Mouse (Mus musculus) layer of hippocampus, adult 2 months (tissue): ENCODE data around the gene Pde12. TPM values are rescaled to one million over a fixed set of nuclear protein-coding genes. Genes with fewer than 3 reads are reported as not detected.
"Not testable (repeated sequence)": the region's sequence is repeated elsewhere in the genome, so short reads cannot be mapped to it uniquely, and the experiment has no call there.

ENCODE experiments used
- DNase-seq, 2 experiments: peaks; one replicate each; pipeline ENCODE4 v3.0.0; 2022; ENCODE audit warnings: low spot score in 2 of 2
- H3K27ac ChIP-seq: fragments of 200-600 bp; 2 replicates; pipeline ENCODE4 v1.8.1; 2022
- H3K4me3 ChIP-seq: fragments of 200-600 bp; 2 replicates; pipeline ENCODE4 v1.8.1; 2022; ENCODE audit warnings: mild to moderate bottlenecking
- CTCF ChIP-seq: fragments of 200-600 bp; conservative IDR thresholded peaks from 2 replicates; pipeline ENCODE4 v1.8.1; 2022; ENCODE audit warnings: antibody characterized with exemption, mild to moderate bottlenecking, moderate library complexity
- long read RNA-seq, 2 experiments: library from polyadenylated mRNA; stranded (forward); transcript quantifications; one replicate each; pipeline ENCODE4 v2.0.0; 2021; ENCODE audit warnings: borderline mapping rate in 2 of 2
- total RNA-seq, 2 experiments: library from RNA; stranded (reverse); gene quantifications; 2 replicates each; pipeline ENCODE4 v1.2.3; 2021

The Pde12 gene
- 1 to 10 TPM; 7.8 to 8.5 TPM for total RNA-seq
- long read RNA-seq, experiment 1, full-length matches to known transcripts = 24 of 25 reads
- long read RNA-seq, experiment 1, partial matches to known transcripts = 0 of 25 reads
- long read RNA-seq, experiment 1, other reads (novel, unspliced or antisense) = 1 of 25 reads
- long read RNA-seq, experiment 2, full-length matches to known transcripts = 23 of 23 reads
- long read RNA-seq, experiment 2, partial matches to known transcripts = 0 of 23 reads
- long read RNA-seq, experiment 2, other reads (novel, unspliced or antisense) = 0 of 23 reads

DNA sequence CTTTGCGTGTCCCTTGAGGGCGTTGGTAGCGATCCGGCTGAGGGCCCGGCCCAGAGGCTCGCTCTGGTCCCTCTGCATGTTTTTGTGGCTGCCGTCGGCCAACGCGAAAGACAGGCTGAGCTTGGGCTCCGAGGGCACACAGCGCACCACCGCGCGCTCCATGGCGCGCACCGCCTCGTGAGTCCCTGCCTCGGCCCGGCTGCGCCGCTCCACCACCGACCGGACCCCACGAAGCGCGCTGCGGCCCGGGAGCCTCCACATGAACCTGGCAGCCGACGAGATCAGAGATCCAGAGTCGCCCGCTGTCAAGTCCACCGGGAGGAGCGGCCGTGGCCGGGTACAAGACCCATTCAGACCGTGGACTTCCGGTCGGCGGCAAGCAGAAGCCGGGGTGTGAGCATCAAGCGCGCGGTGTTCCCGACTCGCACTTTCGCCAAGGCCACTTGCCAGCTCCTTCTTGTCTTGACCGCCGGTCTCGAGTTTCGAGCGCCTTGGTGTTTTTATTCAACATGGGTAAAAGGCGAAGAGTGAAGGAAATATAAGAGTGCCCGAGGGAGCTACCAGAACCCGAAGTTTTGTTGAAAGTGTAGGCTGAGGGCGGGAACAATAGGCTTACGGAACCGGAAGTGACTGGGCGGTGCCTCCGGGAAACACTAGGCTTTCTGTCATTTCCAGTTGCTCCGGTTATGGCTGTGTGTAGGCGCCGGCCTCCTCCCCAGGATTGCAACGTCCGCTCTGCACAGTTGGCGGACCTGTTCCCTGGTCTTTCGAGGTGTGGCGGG lies at the start of gene Pde12:
Gene Pde12, minus strand, starts transcription at position 592 of the 782 bp plus-strand sequence.
- no peak for TF ChIP-seq CTCF
- Histone ChIP-seq H3K4me3 (peak within 1 kb of the TSS; percentile 68), H3K27ac (peak within 1 kb of the TSS; percentile 96)
- peak; percentile 80 to 89 for DNase-seq

DNA sequence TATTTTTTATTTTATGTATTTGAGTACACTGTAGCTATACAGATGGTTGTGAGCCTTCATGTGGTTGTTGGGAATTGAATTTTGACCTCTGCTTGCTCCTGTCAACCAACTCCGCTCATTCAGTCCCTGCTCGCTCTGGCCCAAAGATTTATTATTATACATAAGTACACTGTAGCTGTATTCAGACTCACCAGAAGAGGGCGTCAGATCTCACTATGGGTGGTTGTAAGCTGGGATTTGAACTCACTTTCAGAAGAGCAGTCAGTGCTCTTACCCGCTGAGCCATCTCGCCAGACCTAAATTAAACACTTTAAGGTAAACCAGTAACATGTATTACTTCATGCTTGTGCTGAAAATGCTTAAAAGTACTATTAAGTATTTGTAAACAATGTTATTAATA lies 35.6 kb upstream of the Pde12 start:
- not testable (repeated sequence) for H3K4me3 ChIP-seq, DNase-seq, H3K27ac ChIP-seq

DNA sequence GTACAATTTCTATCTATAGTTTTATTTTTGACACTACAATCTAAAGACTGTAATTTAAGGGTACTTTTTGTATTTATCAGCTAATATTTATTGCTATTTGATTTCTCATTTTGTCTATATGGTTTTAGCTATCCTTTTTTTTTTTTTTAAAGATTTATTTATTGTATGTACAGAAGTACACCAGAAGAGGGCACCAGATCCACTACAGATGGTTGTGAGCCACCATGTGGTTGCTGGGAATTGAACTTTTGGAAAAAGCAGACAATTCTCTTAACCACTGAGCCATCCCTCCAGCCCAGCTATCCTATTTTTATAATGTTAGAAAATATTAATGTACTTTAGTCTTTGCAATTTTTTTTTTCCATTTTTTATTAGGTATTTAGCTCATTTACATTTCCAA lies 28.2 kb upstream of the Pde12 start:
- Histone ChIP-seq H3K27ac (no peak overlapping the region), H3K4me3 (no peak overlapping the region)
- DNase-seq = no peak
- peak; percentile 69 for TF ChIP-seq CTCF

DNA sequence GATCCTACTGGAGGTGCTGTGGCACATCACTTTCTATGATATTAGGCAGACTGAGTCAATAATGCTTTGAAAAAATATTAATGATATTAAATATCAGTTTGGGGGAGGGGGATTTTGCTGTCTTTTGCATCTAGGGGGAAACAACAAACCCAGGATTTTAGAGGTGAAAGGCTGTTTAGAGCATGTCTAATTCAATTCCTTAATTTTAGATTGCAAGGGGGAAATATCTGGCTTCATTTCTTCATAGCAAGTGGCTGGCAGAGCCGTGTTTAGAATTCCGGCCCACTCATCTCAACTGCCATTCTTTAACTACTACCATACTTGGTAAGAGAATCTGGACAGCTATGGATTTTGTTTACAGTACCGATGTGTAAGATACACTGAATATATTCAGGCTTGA lies 23.3 kb upstream of the Pde12 start, which contains the start of gene Dnah12:
Gene Dnah12, plus strand, starts transcription at position 301 of the 400 bp plus-strand sequence.
- H3K27ac ChIP-seq = no peak within 1 kb of the TSS
- no peak within 1 kb of the TSS for H3K4me3 ChIP-seq
- DNase-seq = no peak
- TF ChIP-seq CTCF = no peak

DNA sequence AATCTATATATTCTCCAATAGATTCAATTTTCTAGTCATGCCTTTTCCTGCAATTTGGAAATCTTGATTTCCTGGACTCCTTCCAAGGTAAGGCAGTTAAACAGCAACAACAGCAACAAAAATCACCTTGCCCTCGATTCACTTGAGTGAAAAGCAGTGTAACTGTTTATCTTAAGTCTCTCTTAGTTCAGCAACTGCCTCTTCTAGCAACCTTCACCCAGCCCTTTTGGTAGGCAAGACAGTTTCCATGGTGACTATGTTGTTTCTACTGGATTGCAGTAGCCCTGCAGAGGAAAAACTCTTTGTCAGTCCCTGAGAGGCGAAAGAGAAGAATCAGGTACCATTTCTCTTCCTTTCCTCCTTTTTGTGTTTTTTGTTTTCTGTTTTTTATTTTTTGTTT lies 21.7 kb upstream of the Pde12 start:
- Histone ChIP-seq H3K27ac (no peak overlapping the region), H3K4me3 (no peak overlapping the region)
- TF ChIP-seq CTCF = no peak
- DNase-seq = no peak

DNA sequence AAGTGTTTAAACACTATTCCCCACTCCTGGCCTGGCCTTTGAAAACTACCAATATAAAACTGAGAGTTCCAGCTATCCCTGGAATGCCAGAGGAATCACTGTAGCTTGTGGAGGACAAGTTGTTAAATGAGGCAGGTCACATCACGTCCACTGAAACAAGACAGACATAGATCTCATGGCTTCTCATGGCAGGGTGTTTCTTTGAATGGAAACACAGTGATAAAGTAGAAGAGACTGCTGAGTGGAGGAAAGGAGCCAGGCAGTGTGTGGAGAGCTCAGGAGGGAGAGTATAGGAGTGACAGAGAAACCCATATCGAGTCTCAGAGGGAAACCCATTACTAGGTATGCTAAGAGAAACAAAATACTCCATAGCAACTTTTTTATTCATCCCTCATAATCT lies 21.0 kb upstream of the Pde12 start:
- H3K27ac ChIP-seq = no peak overlapping the region
- DNase-seq = no peak
- TF ChIP-seq CTCF = no peak
- no peak overlapping the region for H3K4me3 ChIP-seq

DNA sequence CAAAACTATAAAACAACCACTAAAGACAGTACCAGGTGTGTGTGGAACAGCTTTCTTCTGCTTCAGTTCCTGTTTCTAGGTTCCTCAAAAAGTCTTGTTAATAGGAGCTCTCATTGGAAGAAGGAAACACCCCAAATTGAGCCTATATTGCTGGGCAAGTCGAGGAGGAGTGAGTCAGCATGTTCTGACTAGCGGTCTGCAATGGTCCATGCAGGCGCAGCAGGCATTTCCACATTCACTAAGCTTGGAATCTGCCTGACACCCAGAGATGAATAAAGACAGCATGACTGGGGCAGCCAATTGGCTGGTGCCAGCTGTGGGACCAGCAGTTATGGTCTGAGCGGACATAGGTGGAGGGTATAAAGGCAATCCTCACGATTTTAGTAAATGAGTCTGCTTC lies 6.1 kb upstream of the Pde12 start:
- H3K4me3 ChIP-seq = no peak overlapping the region
- DNase-seq = no peak
- no peak overlapping the region for H3K27ac ChIP-seq
- TF ChIP-seq CTCF = no peak

DNA sequence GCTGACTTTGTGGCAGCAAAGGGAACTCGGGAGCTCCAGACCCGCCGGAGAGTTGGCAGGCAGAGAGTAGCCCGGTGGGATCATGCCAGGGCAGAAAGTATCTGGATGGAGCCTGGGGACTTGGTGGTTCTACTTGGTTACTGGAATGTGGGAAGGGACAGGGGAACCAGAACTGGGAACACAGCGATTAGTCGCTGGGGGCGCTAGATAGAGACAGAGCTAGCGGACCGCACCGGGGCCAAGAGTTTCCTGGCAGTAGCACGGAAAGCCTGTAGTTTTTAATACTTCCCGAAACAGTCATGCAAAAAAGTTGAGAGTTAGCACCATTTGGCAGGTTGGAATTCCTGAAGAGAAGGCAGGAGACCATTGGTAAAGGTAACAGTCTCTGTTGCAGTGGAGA lies 5.7 kb upstream of the Pde12 start:
- no peak for DNase-seq
- no peak overlapping the region for H3K27ac ChIP-seq
- peak; percentile 68 for TF ChIP-seq CTCF
- no peak overlapping the region for H3K4me3 ChIP-seq

DNA sequence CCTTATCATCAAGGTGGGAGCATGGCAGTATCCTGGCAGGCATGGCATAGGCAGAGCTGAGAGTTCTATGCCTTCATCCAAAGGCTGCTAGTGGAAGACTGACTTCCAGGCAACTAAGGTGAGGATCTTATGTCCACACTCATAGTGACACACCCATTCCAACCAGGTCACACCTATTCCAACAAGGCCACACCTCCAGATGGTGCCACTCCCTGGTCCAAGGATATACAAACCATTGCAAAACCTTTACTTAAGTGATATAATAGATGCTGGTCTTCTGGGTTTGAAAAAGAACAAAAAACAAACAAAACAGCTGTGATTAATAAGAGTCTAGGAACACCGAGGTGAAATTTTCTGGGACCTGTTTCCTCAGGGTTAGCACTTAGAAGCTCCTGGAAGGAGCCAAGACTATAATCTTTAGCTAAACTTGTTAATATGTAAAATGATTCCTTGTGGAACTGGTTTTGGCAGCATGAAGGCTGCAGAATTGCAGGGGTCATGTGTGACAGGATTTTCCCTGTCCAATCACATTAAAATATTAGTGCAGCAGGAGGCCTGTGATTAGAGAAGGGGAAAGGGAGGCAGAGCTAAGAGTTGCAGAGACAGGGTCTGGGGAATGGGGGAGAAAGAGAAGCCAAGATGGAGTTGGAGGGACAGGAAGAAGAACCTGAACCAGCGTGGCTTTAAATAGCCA lies 4.9 kb upstream of the Pde12 start:
- not testable (repeated sequence) for H3K27ac ChIP-seq, DNase-seq, H3K4me3 ChIP-seq

DNA sequence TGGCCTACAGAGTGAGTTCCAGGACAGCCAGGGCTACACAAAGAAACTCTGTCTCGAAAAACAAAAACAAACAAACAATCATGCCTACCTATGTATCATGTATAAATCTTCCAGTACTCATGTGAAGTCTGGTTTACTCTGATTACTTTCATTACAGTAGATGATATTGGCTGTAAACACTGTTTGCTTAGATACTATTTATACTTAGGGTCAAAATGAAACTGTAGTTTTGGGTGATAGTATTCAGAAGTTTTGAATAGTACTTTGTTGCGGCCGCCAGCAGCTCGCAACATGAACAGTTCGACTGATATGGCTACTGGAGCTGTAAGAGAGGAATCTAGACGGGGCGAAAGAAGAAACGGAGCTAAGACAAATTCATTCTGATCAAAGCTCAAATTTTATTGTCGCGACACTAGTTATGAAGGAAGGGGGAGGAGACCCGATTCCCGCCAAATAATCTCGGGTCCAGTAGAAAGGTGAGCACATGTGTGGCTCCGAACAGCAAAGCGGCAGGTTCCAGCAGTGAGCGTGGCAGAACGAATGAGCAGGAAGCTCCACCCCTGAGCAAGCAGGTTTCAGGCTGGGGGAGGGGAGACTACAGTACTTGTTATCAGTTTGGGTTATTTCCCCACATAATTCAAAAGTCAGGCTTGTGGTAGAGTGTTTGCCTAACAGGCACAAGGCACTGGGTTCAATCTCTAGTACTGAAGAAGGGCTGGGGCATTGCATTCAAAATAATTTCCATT lies 2.4 kb upstream of the Pde12 start:
- DNase-seq, H3K27ac ChIP-seq, H3K4me3 ChIP-seq: not testable (repeated sequence)

DNA sequence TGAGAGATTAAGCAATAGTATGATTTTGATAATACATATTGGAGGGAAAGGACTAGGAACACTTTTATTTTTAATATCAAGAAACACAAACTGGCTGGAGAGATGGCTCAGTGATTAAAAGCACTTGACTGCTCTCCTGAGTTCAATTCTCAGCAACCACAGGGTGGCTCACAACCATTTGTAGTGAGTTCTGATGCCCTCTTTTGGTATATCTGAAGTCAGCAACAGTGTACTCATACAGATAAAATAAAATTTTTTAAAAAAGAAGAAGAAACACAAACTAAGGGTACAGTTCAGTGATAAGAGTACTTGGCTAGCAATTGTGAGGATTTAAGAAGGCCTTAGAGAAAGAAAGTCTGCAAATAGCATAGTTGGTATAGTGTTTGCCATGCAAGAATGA lies 1.3 kb upstream of the Pde12 start:
- DNase-seq = no peak
- no peak overlapping the region for H3K4me3 ChIP-seq
- no peak overlapping the region for H3K27ac ChIP-seq
- peak; percentile 51 for TF ChIP-seq CTCF

DNA sequence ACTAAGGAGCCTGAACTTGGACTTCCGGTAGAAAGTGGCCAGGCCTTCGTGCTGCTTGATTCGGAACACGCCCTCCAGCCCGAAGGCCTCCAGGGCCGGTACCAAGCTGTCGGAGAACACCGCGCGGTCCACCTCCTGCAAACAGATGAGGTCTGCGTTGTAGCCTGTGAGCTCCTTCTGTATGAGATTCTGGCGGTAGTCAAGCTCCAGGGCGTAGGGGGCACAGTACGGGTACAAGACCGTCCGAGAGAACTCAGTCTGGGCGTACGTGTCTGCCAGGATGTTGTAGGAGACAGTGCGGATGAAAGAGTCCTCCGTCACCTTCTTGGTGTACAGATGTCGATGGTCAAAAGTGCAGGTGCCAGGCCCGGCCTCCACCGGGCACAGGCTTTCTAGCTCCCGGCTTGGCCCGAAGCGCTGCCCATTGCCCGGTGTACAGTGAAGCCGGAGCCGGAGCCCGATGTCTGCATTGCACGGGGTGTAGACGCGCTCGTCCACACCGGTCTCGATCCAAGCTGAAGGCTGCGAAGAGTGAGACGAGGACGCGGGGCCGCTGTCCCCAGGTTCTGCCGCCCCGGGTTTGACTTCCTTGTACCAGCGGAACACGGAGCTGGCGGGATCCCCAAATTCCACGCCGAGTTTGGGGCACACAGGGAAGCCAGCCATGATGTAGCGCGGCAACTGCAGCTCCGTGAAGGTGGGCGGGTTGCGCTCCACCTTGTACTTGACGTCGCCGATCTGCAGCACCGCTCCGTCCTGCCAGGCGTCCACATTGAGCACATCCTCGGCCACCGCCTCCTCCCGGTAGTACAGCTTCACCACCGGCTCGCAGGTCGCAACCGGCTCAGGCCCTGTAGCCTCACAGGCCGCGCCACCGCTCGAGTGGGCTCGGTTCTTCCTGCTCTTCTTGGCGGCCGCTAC lies 1.1 kb downstream of the Pde12 start:
- TF ChIP-seq CTCF = no peak
- Histone ChIP-seq H3K4me3 (peak overlapping the region; percentile 68), H3K27ac (peak overlapping the region; percentile 96)
- DNase-seq = peak; percentile 26 to 31
